Mouse (Mus musculus) hindbrain, embryonic 12.5 days (tissue): ENCODE measurements around the gene Mmachc. TPM values are rescaled to one million over a fixed set of nuclear protein-coding genes. Genes with fewer than 3 reads are reported as not detected.

Experiments
- ATAC-seq: fragments of 200-750 bp; cut with Nextera tagmentation; 2 replicates; pipeline ENCODE4 v1.8.0; 2017; ENCODE audit warnings: moderate TSS enrichment; ENCODE audit not compliant: low FRiP score
- H3K27ac ChIP-seq: fragments of 300-500 bp; sonication (generic); 2 replicates; pipeline ENCODE4 v1.5.1; 2016; ENCODE audit warnings: mild to moderate bottlenecking
- H3K27me3 ChIP-seq: fragments of 300-500 bp; sonication (generic); 2 replicates; pipeline ENCODE4 v1.6.1; 2016; ENCODE audit warnings: mild to moderate bottlenecking
- H3K36me3 ChIP-seq: fragments of 300-500 bp; sonication (generic); 2 replicates; pipeline ENCODE4 v1.6.1; 2016; ENCODE audit warnings: mild to moderate bottlenecking
- H3K4me1 ChIP-seq: fragments of 300-500 bp; sonication (generic); 2 replicates; pipeline ENCODE4 v1.6.1; 2016
- H3K4me2 ChIP-seq: fragments of 300-500 bp; sonication (generic); replicated peaks from 2 replicates; pipeline ENCODE4 v1.6.1; 2016; ENCODE audit warnings: mild to moderate bottlenecking
- H3K4me3 ChIP-seq: fragments of 300-500 bp; sonication (generic); 2 replicates; pipeline ENCODE4 v1.5.1; 2016; ENCODE audit warnings: mild to moderate bottlenecking
- H3K9ac ChIP-seq: fragments of 300-500 bp; sonication (generic); 2 replicates; pipeline ENCODE4 v1.6.1; 2016; ENCODE audit warnings: mild to moderate bottlenecking, moderate library complexity
- H3K9me3 ChIP-seq: fragments of 300-500 bp; sonication (generic); replicated peaks from 2 replicates; pipeline ENCODE4 v1.6.1; 2016; ENCODE audit warnings: mild to moderate bottlenecking
- WGBS: fragments of 180-500 bp; shearing (Covaris S2); methylation state at CpG from one replicate; pipeline ENCODE4 v1.1.7; 2016; 5-methylcytosine and 5-hydroxymethylcytosine counted together
- polyA plus RNA-seq: library from polyadenylated mRNA; unstranded; fragments of >200 nt; fragmentation: Nextera tagmentation; extraction: Ambion mirVana; gene quantifications from 2 replicates; pipeline ENCODE4 v1.2.1, GENCODE M21; 2016

Gene Mmachc
- polyA plus RNA-seq, 1 experiment from 2014 or later = 26.2 TPM

DNA sequence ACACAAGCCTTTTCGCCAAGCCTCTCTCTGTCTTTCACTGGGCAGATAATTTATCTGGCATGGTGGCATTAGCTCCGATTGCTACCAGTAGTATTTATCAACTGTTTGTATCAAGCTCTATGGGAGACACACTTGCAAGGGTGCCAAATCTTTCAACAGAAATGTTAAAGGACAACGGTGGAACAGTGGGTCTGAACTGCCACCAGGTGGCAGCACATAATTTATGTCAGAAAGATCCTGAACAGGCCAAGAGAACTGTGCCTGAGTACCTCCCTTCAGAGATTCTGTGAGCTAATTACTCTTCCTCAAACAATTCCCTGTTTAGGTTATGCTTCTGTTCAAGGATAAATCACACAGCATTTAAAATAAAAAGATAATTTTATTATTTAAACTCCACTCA lies 11.2 kb upstream of the Mmachc start:
- H3K4me3 ChIP-seq = no peak overlapping the region
- H3K36me3 ChIP-seq = peaks cover 5% of the 10 kb centered on the region; the same call in 1 of the 2 replicates
- H3K27me3 ChIP-seq = 0 out of 2 replicates have a peak, but pooled peaks cover 3% of the 10 kb centered on the region
- no peaks in the 10 kb centered on the region for H3K9me3 ChIP-seq
- H3K4me2 ChIP-seq = no peak overlapping the region
- H3K9ac ChIP-seq = no peak overlapping the region
- WGBS = 20% methylated on average over 3 of the region's 3 CpGs
- H3K4me1 ChIP-seq = peaks cover 15% of the 10 kb centered on the region
- H3K27ac ChIP-seq = no peak overlapping the region
- ATAC-seq = no peak

DNA sequence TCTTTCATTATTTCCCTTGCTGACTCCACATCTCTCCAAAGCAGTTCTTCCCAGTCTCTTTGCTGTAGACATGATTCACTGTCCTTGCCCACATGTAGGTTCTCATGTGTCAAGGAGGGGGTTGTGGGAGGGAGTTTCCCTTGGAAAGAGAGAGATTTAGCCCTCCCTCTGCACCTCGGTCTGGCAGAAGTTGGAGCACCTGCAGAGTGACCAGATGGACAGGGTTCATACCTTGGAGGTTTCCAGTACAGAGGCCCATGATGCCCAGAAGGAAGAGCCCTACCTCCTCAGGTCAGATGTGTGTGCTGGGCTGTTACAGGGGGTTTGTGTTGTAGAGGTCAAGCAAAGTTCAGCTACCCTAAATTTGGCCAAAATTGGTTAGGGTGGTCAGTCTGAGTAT lies 4.3 kb upstream of the Mmachc start:
- no peaks in the 10 kb centered on the region for H3K27me3 ChIP-seq
- no peaks in the 10 kb centered on the region for H3K9me3 ChIP-seq
- peaks cover 5% of the 10 kb centered on the region; the same call in 1 of the 2 replicates for H3K36me3 ChIP-seq
- WGBS = 80% methylated on average over 1 of the region's 1 CpGs
- ATAC-seq = no peak
- H3K9ac ChIP-seq = no peak overlapping the region
- H3K4me1 ChIP-seq = peaks cover 12% of the 10 kb centered on the region
- no peak overlapping the region for H3K27ac ChIP-seq
- H3K4me2 ChIP-seq = no peak overlapping the region
- H3K4me3 ChIP-seq = no peak overlapping the region

DNA sequence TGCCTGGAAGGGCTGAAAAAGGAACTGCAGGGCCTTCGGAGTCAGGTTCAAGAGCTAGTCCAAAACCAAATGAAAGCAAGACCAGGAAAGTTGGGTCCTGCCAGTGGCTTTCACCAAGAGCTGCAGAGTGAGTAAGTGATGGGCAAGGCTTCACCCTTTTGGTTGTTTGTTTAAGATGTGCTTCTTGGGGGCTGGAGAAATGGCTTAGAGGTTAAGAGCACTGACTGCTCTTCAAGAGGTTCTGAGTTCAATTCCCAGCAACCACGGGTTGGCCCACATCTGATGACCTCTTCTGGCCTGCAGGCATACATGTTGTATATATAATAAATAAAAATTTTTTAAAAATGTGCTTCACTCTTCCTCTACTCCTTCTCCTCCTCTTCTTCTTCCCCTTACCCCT lies 1.9 kb upstream of the Mmachc start:
- H3K27ac ChIP-seq = no peak overlapping the region
- no peak for ATAC-seq
- no peaks in the 10 kb centered on the region for H3K27me3 ChIP-seq
- WGBS = 94% methylated on average over 2 of the region's 2 CpGs
- no peak overlapping the region for H3K4me2 ChIP-seq
- no peaks in the 10 kb centered on the region for H3K9me3 ChIP-seq
- H3K9ac ChIP-seq = no peak overlapping the region
- H3K4me3 ChIP-seq = no peak overlapping the region
- peaks cover 15% of the 10 kb centered on the region for H3K4me1 ChIP-seq
- no peaks in the 10 kb centered on the region for H3K36me3 ChIP-seq

DNA sequence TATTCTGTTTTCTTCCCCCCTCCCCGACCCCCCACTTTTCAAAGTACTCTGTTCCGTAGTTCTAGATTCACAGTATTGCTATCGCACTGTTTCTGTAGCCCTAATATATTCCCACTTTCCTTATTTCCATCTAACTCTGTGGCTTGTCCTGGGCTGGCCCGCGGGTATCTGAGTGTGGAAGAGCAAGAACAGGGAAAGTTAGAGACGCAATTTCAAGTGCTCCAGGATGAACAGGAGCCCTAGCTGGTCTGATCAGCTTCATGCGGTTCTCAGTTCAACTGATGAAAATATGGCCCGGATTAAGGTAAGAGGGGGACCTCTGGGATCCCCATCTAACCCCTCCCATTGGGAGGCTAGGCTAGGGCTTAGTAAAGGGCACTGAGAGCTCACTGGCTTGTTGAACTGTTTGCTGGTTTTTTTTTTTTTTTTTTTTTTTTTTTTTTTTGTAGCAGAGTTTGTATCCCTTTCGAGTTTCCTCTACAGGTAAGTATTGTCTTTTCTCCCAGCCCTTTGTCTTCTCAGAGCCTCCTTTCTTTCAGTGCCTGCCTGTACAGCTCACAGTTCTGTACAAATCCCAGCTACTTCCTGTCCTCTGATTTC lies 685 bp upstream of the Mmachc start:
- H3K27ac ChIP-seq = no peak overlapping the region
- peak; percentile 49; the same call in 1 of the 2 replicates for ATAC-seq

DNA sequence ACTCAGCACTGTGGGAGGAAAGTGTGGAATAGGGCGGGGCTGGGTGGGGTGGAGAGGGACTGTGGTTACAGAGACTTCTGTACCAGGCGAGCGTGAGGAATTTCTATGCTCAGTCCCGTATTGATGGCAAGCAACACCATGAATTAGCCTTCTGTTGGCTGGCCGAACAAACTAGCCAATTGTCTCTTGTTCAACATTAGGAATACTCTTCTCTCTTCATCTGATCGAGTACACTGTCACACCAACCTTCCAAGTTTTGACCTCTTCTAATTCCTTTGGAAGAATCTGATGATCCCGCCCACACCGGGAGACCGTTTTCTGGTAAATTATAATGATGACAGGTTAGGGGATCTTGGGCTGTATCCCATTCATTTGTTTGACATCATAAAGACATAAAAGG lies 540 bp downstream of the Mmachc start:
- WGBS = 21% methylated on average over 9 of the region's 9 CpGs
- 0 out of 2 replicates have a peak, but pooled peaks have one; percentile 23 for ATAC-seq
- Histone ChIP-seq H3K27me3 (no peaks in the 10 kb centered on the region), H3K4me2 (peak overlapping the region; percentile 73), H3K4me1 (peaks cover 15% of the 10 kb centered on the region), H3K4me3 (peak overlapping the region; percentile 60), H3K9me3 (no peaks in the 10 kb centered on the region), H3K9ac (peak overlapping the region; percentile 68), H3K27ac (no peak overlapping the region), H3K36me3 (peaks cover 10% of the 10 kb centered on the region)

More for the DNA sequence above, 685 bp upstream of the Mmachc start:
- Histone ChIP-seq H3K4me2 (peak overlapping the region; percentile 70), H3K4me1 (peaks cover 15% of the 10 kb centered on the region), H3K9ac (peak overlapping the region; percentile 65), H3K9me3 (no peaks in the 10 kb centered on the region), H3K36me3 (peaks cover 3% of the 10 kb centered on the region; the same call in 1 of the 2 replicates), H3K27me3 (no peaks in the 10 kb centered on the region), H3K4me3 (peak overlapping the region; percentile 60)
- WGBS = 4% methylated on average over 9 of the region's 9 CpGs

DNA sequence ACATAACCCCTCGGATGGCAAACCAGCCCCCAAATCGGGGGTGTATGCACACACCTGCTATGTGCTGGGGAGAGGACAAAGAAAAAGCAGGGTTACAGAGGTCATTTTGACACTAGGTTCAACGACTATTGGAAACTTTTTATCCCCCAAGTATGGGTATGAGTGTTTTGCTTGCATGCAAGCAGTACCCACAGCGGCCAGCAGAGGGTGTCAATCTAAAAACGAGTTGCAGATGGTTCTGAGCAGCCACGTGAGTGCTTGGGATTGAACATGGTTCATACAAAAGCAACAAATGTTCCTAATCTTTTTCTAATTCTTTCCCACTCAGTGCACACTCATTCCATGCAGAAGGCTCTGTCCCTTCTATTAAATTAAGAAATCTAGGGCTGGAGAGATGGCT lies 4.4 kb downstream of the Mmachc start:
- H3K27ac ChIP-seq = no peak overlapping the region

DNA sequence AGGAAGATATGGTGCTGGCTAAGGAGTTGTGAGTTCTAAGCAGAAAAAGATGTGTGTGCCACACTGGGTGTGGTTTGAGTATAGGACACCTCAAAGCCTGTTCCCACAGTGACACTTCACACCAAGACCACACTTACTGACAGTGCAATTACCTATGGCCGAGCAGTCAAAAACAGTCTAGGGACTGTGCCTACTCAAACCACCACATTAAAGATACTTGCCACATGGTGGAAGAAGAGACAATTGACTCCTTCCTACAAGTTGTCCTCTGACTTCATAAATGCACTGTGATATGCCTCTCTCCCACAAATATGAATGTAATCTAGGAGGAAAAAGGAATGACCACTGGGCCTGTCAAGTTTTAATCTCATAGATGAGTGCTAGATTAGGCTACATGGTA lies 7.2 kb downstream of the Mmachc start:
- Histone ChIP-seq H3K27ac (no peak overlapping the region), H3K36me3 (peaks cover 38% of the 10 kb centered on the region), H3K9me3 (no peaks in the 10 kb centered on the region), H3K4me1 (no peaks in the 10 kb centered on the region), H3K9ac (no peak overlapping the region), H3K4me3 (no peak overlapping the region), H3K27me3 (no peaks in the 10 kb centered on the region), H3K4me2 (no peak overlapping the region)
- ATAC-seq = no peak
- WGBS = 82% methylated on average over 1 of the region's 1 CpGs

More for the DNA sequence above, 4.4 kb downstream of the Mmachc start:
- 39% methylated on average over 6 of the region's 6 CpGs for WGBS
- Histone ChIP-seq H3K4me2 (no peak overlapping the region), H3K9ac (no peak overlapping the region), H3K4me3 (no peak overlapping the region), H3K27me3 (no peaks in the 10 kb centered on the region), H3K4me1 (peaks cover 6% of the 10 kb centered on the region; the same call in 1 of the 2 replicates), H3K9me3 (no peaks in the 10 kb centered on the region), H3K36me3 (peaks cover 31% of the 10 kb centered on the region)
- no peak for ATAC-seq

DNA sequence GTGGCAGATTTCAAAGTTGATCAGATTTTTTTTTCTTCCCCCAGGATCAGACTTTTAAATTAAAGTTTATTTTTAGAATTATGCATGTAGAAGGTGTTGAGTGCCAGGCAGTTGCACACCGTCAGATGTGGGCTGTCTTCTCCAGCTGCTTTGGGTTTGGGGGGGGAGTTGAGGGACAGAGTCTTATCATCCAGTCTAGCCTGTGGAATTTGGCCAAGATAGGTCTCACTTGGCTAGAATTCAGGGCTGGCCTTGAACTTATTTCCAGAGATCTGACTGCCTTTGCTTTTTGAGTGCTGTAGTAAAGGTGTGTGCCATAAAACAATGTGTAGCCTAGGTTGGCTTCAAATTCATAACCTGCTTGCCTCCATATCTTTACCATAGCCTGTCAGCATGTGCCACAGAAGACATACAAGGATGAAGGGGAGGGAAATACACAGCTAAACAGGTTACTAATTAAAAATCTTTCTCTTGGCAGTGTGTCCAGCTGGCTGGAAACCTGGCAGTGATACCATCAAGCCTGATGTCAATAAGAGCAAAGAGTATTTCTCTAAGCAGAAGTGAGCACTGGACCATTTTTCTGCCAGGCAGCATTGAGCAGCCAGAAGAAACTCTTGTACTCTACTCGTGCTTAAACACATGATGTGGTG lies 9.4 kb downstream of the Mmachc start:
- WGBS = 89% methylated on average over 2 of the region's 2 CpGs
- Histone ChIP-seq H3K36me3 (peaks cover 48% of the 10 kb centered on the region), H3K27ac (no peak overlapping the region), H3K9me3 (no peaks in the 10 kb centered on the region), H3K4me2 (no peak overlapping the region), H3K4me3 (no peak overlapping the region), H3K27me3 (no peaks in the 10 kb centered on the region), H3K9ac (no peak overlapping the region), H3K4me1 (no peaks in the 10 kb centered on the region)
- no peak for ATAC-seq

DNA sequence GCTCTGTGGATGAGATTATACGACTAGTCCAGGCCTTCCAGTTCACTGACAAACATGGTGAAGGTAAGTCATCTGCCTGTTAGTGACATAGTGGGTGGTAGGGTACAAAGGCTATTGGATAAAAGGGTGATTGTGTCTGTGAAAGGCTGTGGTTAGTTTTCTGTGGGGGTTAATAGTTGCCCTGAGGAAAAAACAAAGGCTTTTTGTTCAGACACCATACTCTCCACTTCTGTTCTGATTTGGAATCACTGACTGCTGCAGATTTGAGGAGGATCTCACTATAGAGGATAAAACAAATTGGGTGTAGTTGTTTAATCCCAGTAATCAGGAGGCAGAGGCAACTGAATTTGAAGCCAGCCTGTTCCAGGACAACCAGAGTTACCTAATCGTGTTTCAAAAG lies 14.4 kb downstream of the Mmachc start:
- 76% methylated on average over 2 of the region's 2 CpGs for WGBS

DNA sequence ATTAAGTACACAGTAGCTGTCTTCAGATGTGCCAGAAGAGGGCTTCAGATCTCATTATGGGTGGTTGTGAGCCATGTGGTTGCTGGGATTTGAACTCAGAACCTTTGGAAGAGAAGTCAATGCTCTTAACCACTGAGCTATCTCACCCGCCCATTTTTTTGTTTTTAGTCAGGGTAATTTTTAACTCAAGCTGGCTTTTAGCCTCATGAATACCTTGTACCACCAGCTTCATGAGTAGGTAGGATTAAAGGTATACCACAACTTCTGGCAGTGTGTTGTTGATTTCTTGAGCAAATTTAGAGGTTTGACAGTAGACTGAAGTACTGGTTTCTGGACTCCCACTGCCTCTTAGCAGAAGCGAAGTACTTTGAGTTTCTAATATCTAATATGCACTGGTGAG lies 16.1 kb downstream of the Mmachc start:
- H3K27ac ChIP-seq = no peak overlapping the region
- 94% methylated on average over 2 of the region's 2 CpGs for WGBS

More for the DNA sequence above, 14.4 kb downstream of the Mmachc start:
- Histone ChIP-seq H3K27me3 (no peaks in the 10 kb centered on the region), H3K36me3 (peaks cover 42% of the 10 kb centered on the region), H3K9ac (no peak overlapping the region), H3K27ac (no peak overlapping the region), H3K4me1 (no peaks in the 10 kb centered on the region), H3K9me3 (no peaks in the 10 kb centered on the region), H3K4me2 (no peak overlapping the region), H3K4me3 (no peak overlapping the region)
- no peak for ATAC-seq

DNA sequence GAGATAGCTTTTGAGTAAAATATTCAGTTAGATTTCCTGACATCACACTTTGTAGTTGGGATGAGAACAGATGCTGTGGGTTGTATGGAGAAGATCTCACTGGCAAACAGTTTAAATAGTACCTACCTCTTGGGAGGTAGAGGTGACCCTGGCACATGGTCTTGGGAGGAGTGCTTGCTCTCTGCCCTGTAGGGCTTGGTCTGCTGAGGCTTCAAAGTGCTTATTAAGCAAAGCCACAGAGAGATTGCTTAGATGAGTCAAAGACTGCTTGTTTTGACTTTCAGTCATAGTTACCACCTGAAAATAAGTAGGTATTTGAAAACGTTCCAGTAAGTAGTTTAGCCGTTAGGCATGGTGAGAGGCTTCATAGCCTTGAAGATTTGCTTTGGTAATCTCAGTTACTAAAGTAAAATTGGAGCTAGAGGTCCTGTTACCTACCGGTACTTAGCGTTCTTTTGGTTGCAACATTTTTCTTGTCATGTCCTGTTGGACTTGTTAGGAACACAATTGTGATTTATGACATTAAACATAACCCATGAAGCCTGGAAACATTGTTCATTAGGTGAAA lies 18.8 kb downstream of the Mmachc start:
- Histone ChIP-seq H3K27ac (no peak overlapping the region), H3K27me3 (no peaks in the 10 kb centered on the region), H3K4me3 (no peak overlapping the region), H3K9me3 (no peaks in the 10 kb centered on the region), H3K4me2 (no peak overlapping the region), H3K9ac (no peak overlapping the region), H3K4me1 (peaks cover 15% of the 10 kb centered on the region), H3K36me3 (peaks cover 25% of the 10 kb centered on the region)
- ATAC-seq = no peak
- WGBS = 96% methylated on average over 4 of the region's 4 CpGs

More for the DNA sequence above, 16.1 kb downstream of the Mmachc start:
- peaks cover 39% of the 10 kb centered on the region for H3K36me3 ChIP-seq
- no peaks in the 10 kb centered on the region for H3K27me3 ChIP-seq
- peaks cover under 1% of the 10 kb centered on the region; the same call in 1 of the 2 replicates for H3K4me1 ChIP-seq
- no peak for ATAC-seq
- no peak overlapping the region for H3K4me3 ChIP-seq
- H3K9ac ChIP-seq = no peak overlapping the region
- no peaks in the 10 kb centered on the region for H3K9me3 ChIP-seq
- H3K4me2 ChIP-seq = no peak overlapping the region

DNA sequence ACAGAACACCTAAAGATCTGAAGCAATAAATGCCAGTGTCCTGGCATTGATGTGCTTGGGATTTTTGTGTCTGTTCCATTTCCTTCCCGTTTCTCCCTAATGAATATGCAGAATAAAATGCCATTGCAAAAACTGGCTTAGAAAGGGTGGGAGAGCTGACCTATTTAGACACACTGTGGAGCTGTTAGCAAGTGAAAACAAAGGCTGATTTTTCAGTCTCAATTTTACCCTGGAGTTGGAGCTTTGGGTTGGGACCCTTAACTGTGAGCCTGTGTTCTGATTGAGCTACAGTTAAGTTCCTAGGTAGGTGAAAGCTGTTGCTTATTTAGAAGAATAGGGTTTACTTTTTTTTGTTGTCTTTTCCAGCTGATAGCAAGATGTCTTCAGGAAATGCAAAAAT lies 21.2 kb downstream of the Mmachc start:
- Histone ChIP-seq H3K4me3 (peak overlapping the region; percentile 59), H3K36me3 (peaks cover 12% of the 10 kb centered on the region), H3K9ac (no peak overlapping the region), H3K4me1 (peaks cover 15% of the 10 kb centered on the region), H3K27ac (no peak overlapping the region), H3K4me2 (peak overlapping the region; percentile 70), H3K9me3 (no peaks in the 10 kb centered on the region), H3K27me3 (no peaks in the 10 kb centered on the region)
- ATAC-seq = no peak
- WGBS = 27% methylated on average over 1 of the region's 1 CpGs
